Mouse (Mus musculus) embryonic facial prominence, embryonic 10.5 days (tissue): ENCODE data around the gene Hlcs. TPM values are rescaled to one million over a fixed set of nuclear protein-coding genes. Genes with fewer than 3 reads are reported as not detected.
A peak's percentile ranks its signal among the peaks of the same experiment; 100 is the strongest.

ENCODE experiments used
- DNase-seq: peaks from one replicate; pipeline ENCODE4 v3.0.0-alpha.2; 2017; ENCODE audit warnings: low spot score
- H3K27ac ChIP-seq: fragments of 300-500 bp; sonication (generic); replicated peaks from 2 replicates; pipeline ENCODE4 v1.5.1; 2016; ENCODE audit warnings: mild to moderate bottlenecking
- H3K27me3 ChIP-seq: fragments of 300-500 bp; sonication (generic); replicated peaks from 2 replicates; pipeline ENCODE4 v1.6.1; 2016; ENCODE audit warnings: low read depth, mild to moderate bottlenecking; ENCODE audit not compliant: poor library complexity, severe bottlenecking
- H3K36me3 ChIP-seq: fragments of 300-500 bp; sonication (generic); replicated peaks from 2 replicates; pipeline ENCODE4 v1.6.1; 2016; ENCODE audit warnings: mild to moderate bottlenecking, moderate library complexity
- H3K4me1 ChIP-seq: fragments of 300-500 bp; sonication (generic); 2 replicates; pipeline ENCODE4 v1.6.1; 2016
- H3K4me3 ChIP-seq: fragments of 300-500 bp; sonication (generic); 2 replicates; pipeline ENCODE4 v1.5.1; 2016; ENCODE audit warnings: mild to moderate bottlenecking, moderate library complexity
- H3K9me3 ChIP-seq: fragments of 300-500 bp; sonication (generic); 2 replicates; pipeline ENCODE4 v1.6.1; 2016; ENCODE audit warnings: mild to moderate bottlenecking
- WGBS: fragments of 180-500 bp; shearing (Covaris S2); methylation state at CpG from one replicate; pipeline ENCODE4 v1.1.7; 2016; 5-methylcytosine and 5-hydroxymethylcytosine counted together
- polyA plus RNA-seq: library from polyadenylated mRNA; unstranded; fragments of >200 nt; fragmentation: Nextera tagmentation; extraction: Ambion mirVana; gene quantifications from 2 replicates; pipeline ENCODE4 v1.2.1, GENCODE M21; 2016

Hlcs gene
- polyA plus RNA-seq, 1 experiment from 2014 or later: 12.2 TPM

DNA sequence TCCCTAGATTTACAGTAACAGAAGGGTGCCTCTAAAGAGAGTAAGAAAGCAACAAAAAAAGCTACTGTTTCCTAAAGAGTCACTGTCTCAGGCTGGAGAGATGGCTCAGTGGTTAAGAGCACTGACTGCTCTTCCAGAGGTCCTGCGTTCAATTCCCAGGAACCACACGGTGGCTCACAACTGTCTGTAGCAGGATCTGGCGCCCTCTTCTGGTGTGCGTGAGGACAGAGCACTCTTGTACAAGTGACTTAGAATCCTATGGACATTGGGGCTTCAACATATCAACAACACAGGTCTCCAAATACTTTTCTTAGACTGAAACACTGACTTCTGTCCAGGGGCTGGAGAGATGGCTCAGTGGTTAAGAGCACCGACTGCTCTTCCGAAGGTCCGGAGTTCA, 83.5 kb downstream of the Hlcs start:
- peaks cover 60% of the 10 kb centered on the region for H3K4me1 ChIP-seq
- H3K27me3 ChIP-seq: peaks cover 85% of the 10 kb centered on the region
- H3K9me3 ChIP-seq: no peaks in the 10 kb centered on the region
- H3K36me3 ChIP-seq: 0 out of 2 replicates have a peak, but pooled peaks cover 8% of the 10 kb centered on the region
- no peak for DNase-seq
- WGBS: 94% methylated on average over 7 of the region's 7 CpGs
- H3K27ac ChIP-seq: no peak overlapping the region
- no peak overlapping the region for H3K4me3 ChIP-seq

DNA sequence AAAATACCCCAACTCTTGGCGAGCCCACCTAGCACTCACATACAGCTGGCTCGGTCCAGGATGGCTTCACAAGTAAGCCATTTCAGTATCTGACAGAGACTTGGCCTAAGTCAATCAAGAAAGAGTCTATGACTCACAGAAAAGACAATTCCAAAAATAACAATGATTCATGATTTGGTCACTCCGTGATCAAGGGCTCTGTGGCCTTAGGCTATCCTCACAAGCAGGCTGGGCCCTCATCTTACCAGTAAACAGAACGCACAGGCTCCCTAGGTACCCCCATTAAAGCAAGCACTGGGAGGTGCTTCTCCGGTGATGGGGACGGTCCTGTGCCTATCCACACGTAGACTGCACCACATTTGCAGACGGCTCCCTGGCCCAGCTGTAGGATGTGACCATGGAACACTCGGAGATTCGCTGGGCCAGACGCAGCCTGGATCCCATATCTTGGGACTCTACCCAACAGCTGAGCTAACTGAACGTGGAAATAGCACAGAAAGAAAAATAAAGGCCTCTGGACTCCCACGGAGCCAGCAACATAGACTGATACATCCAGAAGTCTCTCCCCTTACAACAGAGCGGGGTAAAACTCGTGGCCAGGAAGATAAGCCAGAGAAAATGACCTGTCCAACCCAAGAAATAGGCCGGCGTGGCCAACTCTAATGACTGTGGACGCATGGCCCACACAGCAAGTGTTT, 84.4 kb downstream of the Hlcs start:
- Histone ChIP-seq H3K4me3 (no peak overlapping the region), H3K9me3 (no peaks in the 10 kb centered on the region), H3K27me3 (peaks cover 89% of the 10 kb centered on the region), H3K36me3 (0 out of 2 replicates have a peak, but pooled peaks cover 8% of the 10 kb centered on the region), H3K27ac (no peak overlapping the region; the same call in 1 of the 2 replicates), H3K4me1 (peaks cover 56% of the 10 kb centered on the region)
- 81% methylated on average over 18 of the region's 18 CpGs for WGBS
- DNase-seq: no peak

DNA sequence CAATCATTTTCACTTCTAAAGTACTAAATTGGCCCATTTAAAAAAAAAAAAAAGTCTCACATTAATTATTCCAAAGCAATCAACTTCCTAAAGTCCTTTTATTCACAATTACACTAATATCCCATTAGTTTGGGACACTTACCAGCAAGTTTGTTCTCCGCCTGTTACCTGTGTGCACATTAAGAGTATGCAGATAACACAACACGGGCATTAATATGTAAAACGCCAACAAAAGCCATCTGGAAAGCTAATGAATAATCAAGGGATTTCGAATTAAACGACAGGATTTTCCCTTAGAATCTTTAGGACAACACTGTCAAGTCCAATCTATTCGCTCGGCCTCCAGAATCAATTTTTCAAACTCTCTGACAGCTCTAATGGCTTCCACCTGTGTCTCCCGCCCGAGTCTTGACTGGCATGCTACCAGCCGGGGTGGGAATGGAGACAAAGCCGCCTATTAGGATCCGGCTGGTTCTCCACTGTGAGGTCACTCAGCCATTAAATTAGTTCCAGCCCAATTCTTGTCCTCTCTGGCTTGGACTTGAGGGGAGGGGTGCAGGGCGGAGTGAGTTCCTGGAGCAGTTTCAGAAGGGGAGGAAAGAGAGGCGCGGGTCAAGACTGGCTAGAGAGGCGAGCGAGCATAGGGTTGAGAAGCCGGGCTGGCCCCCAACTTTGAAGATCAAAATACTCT, 85.9 kb downstream of the Hlcs start:
- Histone ChIP-seq H3K4me3 (no peak overlapping the region), H3K27me3 (peaks cover 90% of the 10 kb centered on the region)

DNA sequence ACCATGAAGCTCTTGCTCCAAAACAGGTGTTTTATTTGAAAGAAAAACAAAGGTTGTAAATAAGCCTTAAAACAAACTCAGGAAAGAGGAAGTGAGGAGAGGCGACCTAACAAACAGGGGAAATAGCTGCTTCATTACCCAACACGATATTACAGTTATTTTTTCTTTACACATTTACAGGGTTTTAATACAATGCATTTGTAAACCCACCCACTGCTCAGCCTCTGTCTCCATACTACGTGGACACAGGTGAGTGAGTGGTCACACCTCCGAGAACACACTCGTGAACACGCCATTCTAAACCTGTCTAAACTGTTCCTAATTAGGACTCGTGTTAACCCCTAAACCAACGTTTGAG, 90.0 kb downstream of the Hlcs start:
- H3K27ac ChIP-seq: no peak overlapping the region
- H3K27me3 ChIP-seq: peaks cover 79% of the 10 kb centered on the region
- DNase-seq: no peak
- no peaks in the 10 kb centered on the region for H3K36me3 ChIP-seq
- peaks cover 50% of the 10 kb centered on the region for H3K4me1 ChIP-seq
- H3K9me3 ChIP-seq: no peaks in the 10 kb centered on the region
- 81% methylated on average over 8 of the region's 8 CpGs for WGBS
- H3K4me3 ChIP-seq: no peak overlapping the region

More for the DNA sequence above, 85.9 kb downstream of the Hlcs start:
- Histone ChIP-seq H3K36me3 (0 out of 2 replicates have a peak, but pooled peaks cover 8% of the 10 kb centered on the region), H3K4me1 (peaks cover 57% of the 10 kb centered on the region), H3K9me3 (no peaks in the 10 kb centered on the region), H3K27ac (peak overlapping the region; percentile 65; the same call in 1 of the 2 replicates)
- peak; percentile 93 for DNase-seq
- WGBS: 10% methylated on average over 18 of the region's 18 CpGs

DNA sequence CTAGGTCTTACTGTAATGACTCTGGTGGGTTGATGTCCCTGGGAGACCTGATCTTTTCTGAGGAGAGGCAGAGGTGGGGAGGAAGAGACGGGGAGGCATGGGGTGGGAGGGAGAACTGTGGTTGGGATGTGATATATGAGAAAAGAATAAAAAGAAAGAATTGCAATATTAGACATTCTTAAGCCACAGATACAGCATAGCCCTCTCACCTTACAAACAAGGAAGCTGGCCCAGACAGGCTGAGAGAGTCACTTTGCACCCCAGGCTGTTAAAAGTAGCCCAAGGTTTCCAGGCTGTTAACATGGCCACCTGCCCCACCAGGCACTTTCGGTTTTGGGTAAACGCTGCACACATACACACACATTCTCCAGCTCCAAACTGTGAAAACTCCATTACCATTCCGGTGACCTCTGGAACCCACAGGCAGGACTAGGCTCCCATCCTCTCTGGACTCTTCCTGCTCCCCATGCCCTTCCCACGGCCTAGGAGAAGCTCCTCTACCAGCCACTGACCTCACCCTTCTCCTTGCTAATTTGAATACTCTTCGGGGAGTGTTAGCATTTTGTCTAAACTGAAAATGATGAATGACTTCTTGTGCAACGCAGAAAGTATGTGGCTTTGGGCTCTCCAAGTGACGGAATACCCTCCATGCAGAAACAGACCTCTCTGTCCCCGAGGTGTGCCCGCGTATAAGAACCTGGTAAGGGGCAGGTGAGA, 90.6 kb downstream of the Hlcs start:
- no peak for DNase-seq
- peaks cover 45% of the 10 kb centered on the region for H3K4me1 ChIP-seq
- no peaks in the 10 kb centered on the region for H3K9me3 ChIP-seq
- peaks cover 75% of the 10 kb centered on the region for H3K27me3 ChIP-seq
- 85% methylated on average over 11 of the region's 11 CpGs for WGBS
- no peak overlapping the region for H3K27ac ChIP-seq
- no peaks in the 10 kb centered on the region for H3K36me3 ChIP-seq
- H3K4me3 ChIP-seq: no peak overlapping the region

DNA sequence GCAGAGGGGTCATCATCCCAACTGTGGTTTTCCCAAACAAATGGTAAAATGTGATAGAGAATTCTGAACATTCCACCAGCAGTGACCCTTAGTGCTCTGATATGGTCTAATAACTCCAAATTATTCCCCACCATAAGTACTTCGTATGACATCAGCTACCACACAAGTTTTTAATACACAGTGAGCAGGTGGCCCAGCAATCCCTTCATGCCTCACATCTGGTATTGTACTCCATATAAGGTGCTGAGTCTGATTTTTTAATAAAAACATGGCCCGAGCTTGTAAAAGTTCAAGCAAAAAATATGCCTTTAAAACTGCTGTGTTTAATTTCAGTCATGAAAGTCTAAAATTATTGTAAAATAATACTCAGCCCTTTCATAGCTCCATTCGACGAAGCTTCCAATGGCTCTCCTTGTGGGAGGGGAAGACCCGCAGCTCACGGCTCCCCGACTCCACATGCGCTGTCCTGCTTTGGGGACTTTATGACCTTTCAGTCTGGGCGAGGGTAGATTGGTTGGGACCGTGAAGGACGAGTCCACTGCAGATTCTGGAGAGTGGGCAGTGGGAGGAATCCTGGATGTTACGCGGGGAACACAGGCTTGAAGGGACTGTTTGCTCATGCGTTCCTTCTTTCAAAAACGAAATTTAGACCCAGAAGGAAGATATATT, 102.5 kb downstream of the Hlcs start:
- peaks cover 4% of the 10 kb centered on the region; the same call in 1 of the 2 replicates for H3K9me3 ChIP-seq
- no peak overlapping the region for H3K27ac ChIP-seq
- H3K4me1 ChIP-seq: peaks cover 5% of the 10 kb centered on the region; the same call in 1 of the 2 replicates
- H3K4me3 ChIP-seq: no peak overlapping the region
- DNase-seq: no peak
- WGBS: 87% methylated on average over 15 of the region's 15 CpGs
- H3K27me3 ChIP-seq: peaks cover 10% of the 10 kb centered on the region; the same call in 1 of the 2 replicates
- H3K36me3 ChIP-seq: no peaks in the 10 kb centered on the region

DNA sequence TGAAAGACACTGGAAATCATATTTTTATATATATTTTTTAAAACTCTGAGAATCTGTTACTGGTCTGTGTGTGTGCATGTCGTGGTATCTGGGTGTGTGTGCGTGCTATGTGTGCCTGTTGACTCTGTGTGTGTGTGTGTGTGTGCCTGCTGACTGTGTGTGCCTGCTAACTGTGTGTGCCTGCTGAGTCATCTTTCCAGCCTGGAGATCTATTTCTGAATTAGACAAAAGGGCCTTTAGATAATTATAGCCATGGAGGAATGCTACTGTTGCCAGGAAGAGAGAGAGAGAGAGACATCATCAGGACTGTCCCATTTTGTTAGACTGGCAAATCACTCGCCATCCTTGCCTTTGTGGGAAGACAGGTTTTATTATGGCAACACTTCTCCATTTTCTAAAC, 103.7 kb downstream of the Hlcs start:
- Histone ChIP-seq H3K27ac (no peak overlapping the region), H3K4me3 (no peak overlapping the region), H3K36me3 (no peaks in the 10 kb centered on the region), H3K4me1 (peaks cover 15% of the 10 kb centered on the region), H3K9me3 (peaks cover 4% of the 10 kb centered on the region; the same call in 1 of the 2 replicates), H3K27me3 (peaks cover 10% of the 10 kb centered on the region; the same call in 1 of the 2 replicates)
- DNase-seq: no peak
- WGBS: 78% methylated on average over 3 of the region's 3 CpGs

DNA sequence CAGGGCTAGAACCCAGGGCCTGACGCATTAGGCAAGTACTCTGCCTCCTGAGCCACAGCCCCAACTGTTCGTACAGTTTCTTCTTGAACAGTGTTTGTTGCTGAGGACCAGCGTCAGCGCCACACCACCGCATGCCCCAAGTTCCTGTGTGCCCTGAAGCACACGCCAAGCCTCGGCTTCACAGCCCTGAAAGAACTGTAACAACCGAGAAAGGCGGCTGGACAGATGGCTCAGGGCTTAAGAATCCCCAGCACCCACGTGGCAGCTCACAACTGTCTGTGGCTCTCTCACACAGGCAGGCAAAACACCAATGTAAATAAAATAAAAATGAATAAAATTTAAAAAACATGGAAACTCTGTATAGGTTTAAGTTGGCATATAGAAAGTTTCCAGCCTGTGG, 104.5 kb downstream of the Hlcs start:
- Histone ChIP-seq H3K36me3 (no peaks in the 10 kb centered on the region), H3K27me3 (peaks cover 10% of the 10 kb centered on the region; the same call in 1 of the 2 replicates), H3K4me1 (peaks cover 15% of the 10 kb centered on the region), H3K4me3 (no peak overlapping the region), H3K9me3 (peaks cover 4% of the 10 kb centered on the region; the same call in 1 of the 2 replicates), H3K27ac (0 out of 2 replicates have a peak overlapping the region, but pooled peaks have one; percentile 8)
- DNase-seq: no peak
- WGBS: 84% methylated on average over 10 of the region's 10 CpGs

DNA sequence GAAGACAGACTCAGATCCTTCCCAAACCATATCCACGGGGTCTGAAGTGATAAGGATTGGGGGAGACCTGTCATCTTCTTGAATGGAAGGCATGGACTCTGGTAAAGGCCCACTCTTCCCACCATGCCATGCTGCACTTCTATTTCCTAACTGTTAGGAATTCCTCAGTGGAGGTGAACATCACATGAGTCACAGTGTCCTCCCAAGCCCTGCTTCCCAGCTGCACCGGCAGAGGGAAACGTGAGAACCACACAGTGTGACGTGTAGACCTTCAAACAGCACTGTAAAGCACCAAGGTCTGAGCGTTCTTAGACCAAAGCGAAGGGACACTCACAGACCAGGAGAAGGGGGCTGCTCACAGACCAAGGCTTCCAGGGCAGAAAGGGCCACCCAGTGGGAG, 105.2 kb downstream of the Hlcs start:
- Histone ChIP-seq H3K4me3 (no peak overlapping the region), H3K27me3 (peaks cover 10% of the 10 kb centered on the region; the same call in 1 of the 2 replicates), H3K4me1 (peaks cover 15% of the 10 kb centered on the region), H3K9me3 (peaks cover 4% of the 10 kb centered on the region; the same call in 1 of the 2 replicates), H3K36me3 (no peaks in the 10 kb centered on the region), H3K27ac (no peak overlapping the region)
- 86% methylated on average over 6 of the region's 6 CpGs for WGBS
- DNase-seq: no peak

DNA sequence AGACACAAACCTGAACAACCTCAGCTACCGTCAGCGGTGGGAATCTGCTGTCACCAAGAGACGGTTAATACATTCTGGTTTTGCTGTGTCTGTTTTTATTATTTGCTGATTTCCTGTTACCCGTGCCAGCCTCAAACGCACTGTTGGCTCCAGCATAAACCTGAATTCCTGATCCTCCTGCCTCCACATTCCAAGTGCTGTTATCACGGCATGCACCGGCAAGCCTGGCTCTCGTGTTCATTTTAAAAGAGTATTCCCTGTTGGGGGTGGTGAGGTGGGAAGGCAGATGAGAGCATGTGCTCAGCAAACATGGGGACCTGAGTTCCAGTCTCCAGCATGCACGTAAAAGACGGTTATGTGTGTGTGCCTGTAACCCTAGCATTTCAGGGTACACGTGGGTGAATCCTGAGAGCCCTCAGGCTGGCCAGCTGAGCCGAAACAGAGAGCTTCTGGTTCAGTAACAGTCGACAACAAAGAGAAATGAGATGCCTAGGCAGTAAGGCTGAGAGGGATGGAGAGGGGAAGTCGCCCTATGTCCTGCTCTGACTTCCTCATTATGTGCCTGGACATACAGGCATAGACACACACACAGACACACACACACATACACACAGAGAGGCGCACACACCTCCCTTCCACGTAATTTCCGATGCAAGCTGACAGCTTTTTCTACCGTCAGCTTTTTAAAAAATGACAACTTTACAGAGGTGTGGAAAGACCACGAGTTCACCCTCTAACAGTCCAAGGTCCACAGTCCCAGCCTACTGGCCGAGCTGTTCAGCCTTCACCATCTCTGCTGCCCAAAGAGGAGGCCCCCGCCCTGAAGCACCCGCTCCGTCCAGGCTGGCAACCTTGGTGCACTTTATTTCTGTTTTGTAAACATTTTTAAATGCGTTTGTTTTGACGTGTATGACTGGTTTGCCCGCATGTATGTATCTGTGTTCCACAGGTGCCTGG, 107.6 kb downstream of the Hlcs start:
- H3K9me3 ChIP-seq: no peaks in the 10 kb centered on the region
- H3K4me1 ChIP-seq: peaks cover 18% of the 10 kb centered on the region
- H3K4me3 ChIP-seq: no peak overlapping the region
- H3K27ac ChIP-seq: peak overlapping the region; percentile 2; the same call in 1 of the 2 replicates
- peaks cover 22% of the 10 kb centered on the region for H3K27me3 ChIP-seq
- DNase-seq: no peak
- 82% methylated on average over 26 of the region's 26 CpGs for WGBS
- H3K36me3 ChIP-seq: no peaks in the 10 kb centered on the region

DNA sequence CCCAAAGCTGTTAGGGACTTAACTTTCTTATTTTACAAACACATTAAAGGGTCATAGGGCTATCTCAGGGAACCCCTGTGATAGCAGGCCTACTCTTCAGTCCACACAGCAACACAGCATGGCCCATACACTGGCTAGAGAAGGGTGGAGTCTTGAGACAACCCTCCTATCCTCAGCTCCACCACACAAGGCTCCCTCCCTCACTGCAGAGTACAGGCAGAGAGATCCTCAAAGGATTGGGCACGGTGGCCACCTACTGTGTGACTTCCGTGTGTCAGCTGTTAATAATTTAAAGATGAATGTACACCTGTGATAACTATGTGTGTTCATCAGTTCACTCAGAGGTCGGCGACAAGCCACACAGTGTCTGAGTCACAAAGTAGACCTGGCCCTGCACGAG, 112.0 kb downstream of the Hlcs start:
- Histone ChIP-seq H3K36me3 (no peaks in the 10 kb centered on the region), H3K4me3 (no peak overlapping the region), H3K4me1 (peaks cover 29% of the 10 kb centered on the region), H3K27ac (no peak overlapping the region), H3K27me3 (peaks cover 55% of the 10 kb centered on the region), H3K9me3 (no peaks in the 10 kb centered on the region)
- DNase-seq: no peak
- 55% methylated on average over 5 of the region's 5 CpGs for WGBS
